Mouse (Mus musculus): ENCODE measurements around the gene E2f7.
A peak's percentile ranks its signal among the peaks of the same experiment; 100 is the strongest.

The E2f7 gene

GRCm38 (mm10) chr10:110781772-110782171 is 36.5 kb downstream of the E2f7 start:
- DNase-seq, result no peak

- DNase-seq, result no peak
Measured at GRCm38 (mm10) chr10:110782655-110783054, 37.4 kb downstream of the E2f7 start.

GRCm38 (mm10) chr10:110788049-110788752 is 43.0 kb downstream of the E2f7 start:
- DNase-seq, result no peak

- DNase-seq, result no peak
Measured at GRCm38 (mm10) chr10:110789683-110790082, 44.4 kb downstream of the E2f7 start.

- DNase-seq, result no peak
Measured at GRCm38 (mm10) chr10:110793150-110793787, 48.0 kb downstream of the E2f7 start.

- DNase-seq, result peak; percentile 56
Measured at GRCm38 (mm10) chr10:110794564-110795205, 49.4 kb downstream of the E2f7 start.

GRCm38 (mm10) chr10:110795206-110795796 is 50.1 kb downstream of the E2f7 start:
- no peak for DNase-seq

- DNase-seq, result no peak
Measured at GRCm38 (mm10) chr10:110801296-110801695, 56.1 kb downstream of the E2f7 start.

- no peak for DNase-seq
Measured at GRCm38 (mm10) chr10:110804279-110805024, 59.2 kb downstream of the E2f7 start.

GRCm38 (mm10) chr10:110805025-110805740 is 59.9 kb downstream of the E2f7 start:
- no peak for DNase-seq

GRCm38 (mm10) chr10:110806471-110806870 is 61.2 kb downstream of the E2f7 start:
- no peak for DNase-seq

- no peak for DNase-seq
Measured at GRCm38 (mm10) chr10:110810528-110810927, 65.3 kb downstream of the E2f7 start.

- no peak for DNase-seq
Measured at GRCm38 (mm10) chr10:110811209-110811861, 66.1 kb downstream of the E2f7 start.

- DNase-seq, result no peak
Measured at GRCm38 (mm10) chr10:110811862-110812225, 66.6 kb downstream of the E2f7 start.

- DNase-seq, result no peak
Measured at GRCm38 (mm10) chr10:110821139-110821538, 75.9 kb downstream of the E2f7 start.

GRCm38 (mm10) chr10:110821692-110822091 is 76.5 kb downstream of the E2f7 start:
- DNase-seq, result no peak

- DNase-seq, result no peak
Measured at GRCm38 (mm10) chr10:110832336-110832735, 87.1 kb downstream of the E2f7 start.

- DNase-seq, result no peak
Measured at GRCm38 (mm10) chr10:110835115-110835806, 90.0 kb downstream of the E2f7 start.
